Mouse (Mus musculus): ENCODE results near the gene Cbarp.

Gene Cbarp

GRCm38 (mm10) chr10:80097275-80097674 is 43.4 kb downstream of the Cbarp start:
- DNase-seq (ENCODE audit: low spot score) = no peak

DNA sequence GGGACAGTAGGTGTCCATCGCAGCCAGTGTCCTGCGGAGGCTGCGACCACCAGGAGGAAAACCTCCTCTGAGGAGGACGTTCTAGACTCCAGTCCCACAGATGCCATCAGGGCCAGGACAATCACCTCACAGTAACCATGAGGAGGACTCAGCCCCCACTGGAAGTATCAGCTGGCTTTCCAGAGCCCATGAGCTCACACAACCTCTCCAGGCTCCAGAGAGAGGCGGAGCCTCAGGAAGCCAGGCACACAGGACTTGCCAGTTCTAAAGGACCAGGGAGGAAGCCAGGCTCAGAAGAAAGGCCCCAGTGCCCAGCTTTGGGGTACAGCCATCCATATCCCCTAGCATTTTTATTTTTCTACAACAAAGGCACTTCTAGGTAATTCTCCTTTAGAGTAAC is 45.1 kb downstream of the Cbarp start:
- no peak for DNase-seq (ENCODE audit: low spot score)

GRCm38 (mm10) chr10:80094684-80095083 is 46.0 kb downstream of the Cbarp start:
- DNase-seq (ENCODE audit: low spot score) = no peak

DNA sequence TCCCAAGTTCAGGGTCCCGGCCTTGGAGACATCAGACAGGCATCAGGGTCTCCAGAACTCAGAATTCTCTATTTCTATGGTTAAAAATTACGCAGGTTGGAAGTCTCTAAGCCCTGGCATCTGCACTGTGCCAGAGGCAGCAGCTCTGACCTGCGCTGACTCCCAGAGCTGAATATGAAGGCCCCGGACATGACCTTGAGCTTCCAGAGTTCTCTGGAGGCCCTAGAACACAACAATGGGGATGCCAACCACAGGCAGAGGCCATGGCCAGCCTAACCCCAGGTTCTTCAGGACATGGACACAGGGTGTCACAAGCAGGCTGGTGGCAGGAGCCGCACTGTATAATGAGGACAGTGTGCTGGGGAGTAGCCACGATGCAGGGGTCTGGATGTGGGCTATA is 46.5 kb downstream of the Cbarp start:
- DNase-seq (ENCODE audit: low spot score) = no peak

- DNase-seq (ENCODE audit: low spot score) = no peak
Observed at GRCm38 (mm10) chr10:80092690-80093089, 47.9 kb downstream of the Cbarp start.

GRCm38 (mm10) chr10:80091527-80091926 is 49.1 kb downstream of the Cbarp start:
- DNase-seq (ENCODE audit: low spot score) = no peak

- DNase-seq (ENCODE audit: low spot score) = no peak
Observed at GRCm38 (mm10) chr10:80089146-80089545, 51.5 kb downstream of the Cbarp start.

- DNase-seq (ENCODE audit: low spot score) = no peak
Observed at GRCm38 (mm10) chr10:80087483-80087882, 53.2 kb downstream of the Cbarp start.

DNA sequence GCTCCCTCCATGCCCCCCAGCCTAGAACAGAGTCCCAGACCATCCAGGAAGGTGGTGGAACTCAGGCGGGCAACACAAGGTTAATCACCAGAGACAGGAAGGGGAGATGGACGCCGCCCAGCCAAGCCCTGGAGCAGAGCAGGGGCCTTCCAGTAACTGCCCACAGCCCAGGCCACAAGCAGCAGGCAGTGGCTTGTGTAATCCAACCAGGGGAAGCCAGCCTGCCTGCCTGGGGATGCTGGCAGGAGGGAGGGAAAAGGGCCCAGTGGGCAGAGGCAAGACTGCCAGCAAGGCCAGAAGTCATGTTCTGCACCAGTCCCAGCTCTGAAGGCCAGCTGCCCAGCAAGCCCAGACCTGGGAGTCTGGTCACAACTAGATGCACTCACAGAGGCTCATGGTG is 53.8 kb downstream of the Cbarp start:
- DNase-seq (ENCODE audit: low spot score) = no peak

DNA sequence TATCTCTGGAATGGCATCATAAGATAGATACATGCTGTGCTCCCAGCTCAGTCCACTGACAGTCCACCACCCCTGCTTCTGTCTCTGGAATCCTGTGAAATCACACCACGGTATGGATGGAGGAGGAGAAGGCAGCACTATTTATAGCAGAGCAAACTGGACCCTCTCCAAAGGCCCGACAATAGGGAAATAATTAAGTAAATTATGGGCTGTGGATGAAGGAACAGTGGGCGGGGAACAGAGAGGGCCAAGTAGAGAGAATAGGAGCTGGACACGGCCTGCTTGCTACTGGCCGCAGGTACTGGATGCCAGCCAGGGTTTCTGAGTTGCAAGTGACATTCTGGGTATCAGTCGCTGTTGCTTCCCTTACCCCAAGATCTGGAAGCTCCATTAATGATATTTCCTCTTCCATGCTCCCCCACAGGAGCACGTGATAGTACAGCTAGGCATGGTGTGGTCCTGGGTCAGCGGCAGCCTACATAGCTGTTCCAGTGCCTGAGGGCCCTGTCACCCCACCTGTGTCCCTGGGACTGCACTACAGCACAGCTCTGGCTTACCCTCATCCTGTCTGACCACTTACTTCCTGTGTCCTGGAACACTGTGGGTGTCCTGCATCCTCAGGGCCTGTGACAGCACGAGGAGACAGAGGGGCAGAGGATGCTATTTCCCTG is 55.7 kb downstream of the Cbarp start:
- DNase-seq (ENCODE audit: low spot score) = no peak

DNA sequence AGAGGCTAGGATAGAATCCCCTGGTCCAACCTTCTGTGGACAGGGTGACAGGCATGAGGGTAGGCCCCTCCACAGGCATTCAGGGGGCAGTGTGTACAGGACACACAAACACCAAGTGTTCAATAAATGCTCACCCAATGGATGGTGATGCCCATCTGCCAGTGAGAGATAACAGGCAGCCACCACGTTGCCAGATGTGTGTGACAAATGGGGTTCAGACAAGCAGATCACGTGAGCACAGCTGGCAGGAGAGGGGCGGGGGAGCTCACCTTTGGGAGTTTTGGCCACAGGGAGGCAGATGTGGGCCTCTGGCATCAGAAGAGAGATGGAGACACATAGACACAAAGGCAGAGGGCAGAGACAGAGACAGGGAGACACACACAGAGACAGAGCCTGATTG is 59.6 kb downstream of the Cbarp start:
- no peak for DNase-seq (ENCODE audit: low spot score)

All from T-cell, adult 2 months (primary cell).